Mouse (Mus musculus) activated CD4-positive, CD25-positive, alpha-beta regulatory T cell (primary cell): ENCODE data around the gene Cuzd1. TPM values are rescaled to one million over a fixed set of nuclear protein-coding genes. Genes with fewer than 3 reads are reported as not detected.

Experiments used
- polyA plus RNA-seq, 2 experiments: library from polyadenylated mRNA; unstranded; fragments of 100-300 nt; shearing (Covaris generic); gene quantifications; one replicate each; pipeline ENCODE4 v1.2.1; 2017

Gene Cuzd1
- not detected for polyA plus RNA-seq

DNA sequence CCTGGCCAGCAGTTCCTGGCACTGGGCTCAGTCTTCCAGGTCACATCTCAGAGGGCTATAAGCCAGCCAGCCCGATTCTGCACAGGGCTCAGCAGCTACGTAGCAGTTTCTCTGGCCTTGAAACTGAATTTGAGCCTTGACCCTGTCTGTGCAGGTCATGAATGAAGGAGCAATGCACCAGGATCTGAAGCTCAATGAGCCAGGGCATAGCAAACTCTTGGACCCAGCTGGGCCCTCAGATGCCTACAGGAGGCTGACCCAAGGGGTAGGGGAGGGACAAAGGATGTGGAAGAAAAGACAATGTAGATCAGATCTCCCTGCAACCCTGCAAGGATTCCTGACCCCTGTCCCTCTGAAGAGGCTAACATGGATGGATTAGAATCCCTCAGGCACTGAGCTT is at the start of gene Cuzd1:
Gene Cuzd1, minus strand, starts transcription at position 101 of the 400 bp plus-strand sequence.

DNA sequence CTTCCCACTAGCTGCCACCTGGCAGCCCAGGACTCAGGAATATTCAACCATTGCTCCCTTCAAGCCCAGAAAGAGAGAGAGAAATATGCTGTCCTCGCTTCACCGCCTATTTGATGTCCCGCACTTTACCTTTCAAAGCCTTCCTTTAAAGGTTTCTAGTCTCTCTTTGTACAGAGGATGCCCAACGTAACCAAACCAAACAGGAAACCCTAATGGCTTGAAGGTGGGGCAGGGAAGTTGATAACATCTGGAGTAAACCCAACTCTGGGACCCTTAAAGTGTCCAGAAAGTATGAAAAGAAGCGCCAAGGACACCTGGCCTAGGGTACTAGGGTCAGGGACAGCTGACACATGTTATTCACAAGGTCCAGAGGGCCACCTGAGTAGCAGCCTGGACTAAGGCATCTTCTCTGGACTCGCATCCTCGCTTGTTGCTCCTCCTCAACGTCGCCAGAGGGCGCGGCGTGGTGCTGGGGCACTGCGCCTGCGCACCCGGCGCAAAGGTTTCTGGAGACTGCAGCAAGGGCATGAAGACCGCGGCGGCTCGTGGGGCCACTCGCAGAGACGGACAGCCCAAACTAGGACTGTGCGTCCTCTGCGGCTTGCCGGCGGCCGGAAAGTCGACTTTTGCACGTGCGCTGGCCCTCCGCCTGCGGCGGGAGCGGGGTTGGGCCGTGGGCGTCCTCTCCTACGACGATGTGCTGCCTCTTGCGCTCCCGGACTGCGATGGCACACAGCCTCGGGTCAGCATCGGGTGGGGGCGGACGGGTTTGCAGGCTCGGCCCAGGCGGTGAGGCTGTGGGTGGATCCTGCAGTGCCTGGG is 48.8 kb upstream of the Cuzd1 start, which contains the start of gene Pstk:
Gene Pstk, plus strand, starts transcription at position 494 of the 822 bp plus-strand sequence.

GRCm38 (mm10) chr7:131362615-131363300 is 40.7 kb upstream of the Cuzd1 start, which contains the start of gene 2310057M21Rik:
Gene 2310057M21Rik (minus strand): TSS chr7:131362759.

GRCm38 (mm10) chr7:131333564-131333963 is 11.5 kb upstream of the Cuzd1 start, which contains the start of gene Fam24a:
Gene Fam24a (plus strand): TSS chr7:131333864.

GRCm38 (mm10) chr7:131329416-131329815 is 7.3 kb upstream of the Cuzd1 start, which contains the start of gene Fam24b:
Gene Fam24b (minus strand): TSS chr7:131329516.

Other genes starting within 250 kb of the Cuzd1 start
- gene 4933402N03Rik, start 176.0 kb downstream of the Cuzd1 start, polyA plus RNA-seq: not detected
- gene 5430419D17Rik, start 147.9 kb downstream of the Cuzd1 start, polyA plus RNA-seq: under 1 TPM in 1 of 2 experiments, not detected in 1; 0.17 TPM
- gene Fam24b, start 7.2 kb upstream of the Cuzd1 start, polyA plus RNA-seq: not detected
- gene Fam24a, start 11.6 kb upstream of the Cuzd1 start, polyA plus RNA-seq: not detected
- 10 to 100 TPM; 15.6 to 28.4 TPM for gene 2310057M21Rik, start 40.5 kb upstream of the Cuzd1 start, polyA plus RNA-seq
- 10 to 100 TPM; 38.5 to 42.3 TPM for gene Pstk, start 48.8 kb upstream of the Cuzd1 start, polyA plus RNA-seq
- 10 to 100 TPM; 18.6 to 24.8 TPM for gene Ikzf5, start 88.2 kb upstream of the Cuzd1 start, polyA plus RNA-seq
- gene Acadsb, start 88.3 kb upstream of the Cuzd1 start, polyA plus RNA-seq: 10 to 100 TPM; 24.8 to 28.1 TPM
- under 1 TPM in 1 of 2 experiments, not detected in 1; 0.36 TPM for gene Hmx3, start 220.6 kb upstream of the Cuzd1 start, polyA plus RNA-seq
- not detected for gene Hmx2, start 226.5 kb upstream of the Cuzd1 start, polyA plus RNA-seq
- gene Bub3, start 237.9 kb upstream of the Cuzd1 start, polyA plus RNA-seq: 100 to 1,000 TPM; 135 to 174 TPM